Mouse (Mus musculus) spleen, adult 2 months (tissue): ENCODE results near the gene Fdx1l.

ENCODE experiments used
- CTCF ChIP-seq: fragments of 200-500 bp; IDR thresholded peaks from 2 replicates; pipeline ENCODE4 v1.5.1; 2011; ENCODE audit warnings: mild to moderate bottlenecking, inconsistent platforms; ENCODE audit not compliant: insufficient read depth, insufficient read length, insufficient replicate concordance; ENCODE audit errors: extremely low read depth
- POLR2A ChIP-seq: fragments of 200-500 bp; IDR thresholded peaks from 2 replicates; pipeline ENCODE4 v1.6.1; 2011; ENCODE audit warnings: low read depth, low read length, inconsistent platforms

DNA sequence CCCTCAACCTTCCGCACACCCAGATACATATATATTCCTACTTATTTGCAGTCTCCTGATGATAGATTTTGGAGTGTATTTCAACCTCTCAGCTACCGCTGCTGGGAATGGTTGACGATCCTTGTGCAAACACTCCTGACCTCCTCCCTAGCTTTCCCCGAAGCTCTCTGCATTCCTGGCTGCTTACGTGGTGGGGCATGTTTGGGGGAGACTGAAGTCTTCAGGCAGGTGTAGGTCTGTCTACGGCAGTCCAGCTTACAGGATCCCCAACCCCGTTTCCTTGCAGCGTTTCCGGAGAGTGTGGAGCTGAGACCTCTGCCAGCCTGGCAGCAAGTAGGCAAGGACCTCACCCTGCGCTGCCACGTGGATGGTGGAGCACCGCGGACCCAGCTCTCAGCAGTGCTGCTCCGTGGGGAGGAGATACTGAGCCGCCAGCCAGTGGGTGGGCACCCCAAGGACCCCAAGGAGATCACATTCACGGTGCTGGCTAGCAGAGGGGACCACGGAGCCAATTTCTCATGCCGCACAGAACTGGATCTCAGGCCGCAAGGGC, 48.1 kb downstream of the Fdx1l start:
- TF ChIP-seq POLR2A (no peak), CTCF (no peak)
